Mouse (Mus musculus) hindbrain, embryonic 13.5 days (tissue): ENCODE data around the gene Klhdc4. TPM values are rescaled to one million over a fixed set of nuclear protein-coding genes. Genes with fewer than 3 reads are reported as not detected.

Source experiments
- ATAC-seq: fragments of 200-750 bp; cut with Nextera tagmentation; 2 replicates; pipeline ENCODE4 v1.8.0; 2017; ENCODE audit warnings: moderate TSS enrichment; ENCODE audit not compliant: low FRiP score
- H3K27ac ChIP-seq: fragments of 300-500 bp; sonication (generic); 2 replicates; pipeline ENCODE4 v1.5.1; 2015; ENCODE audit warnings: inconsistent platforms, mild to moderate bottlenecking, moderate library complexity
- H3K27me3 ChIP-seq: fragments of 300-500 bp; sonication (generic); 2 replicates; pipeline ENCODE4 v1.6.1; 2015; ENCODE audit warnings: mild to moderate bottlenecking, inconsistent platforms
- H3K36me3 ChIP-seq: fragments of 300-500 bp; sonication (generic); 2 replicates; pipeline ENCODE4 v1.6.1; 2015; ENCODE audit warnings: mild to moderate bottlenecking, inconsistent platforms
- H3K4me1 ChIP-seq: fragments of 300-500 bp; sonication (generic); replicated peaks from 2 replicates; pipeline ENCODE4 v1.6.1; 2015; ENCODE audit warnings: inconsistent platforms
- H3K4me2 ChIP-seq: fragments of 300-500 bp; sonication (generic); 2 replicates; pipeline ENCODE4 v1.6.1; 2015; ENCODE audit warnings: inconsistent platforms, mild to moderate bottlenecking, moderate library complexity
- H3K4me3 ChIP-seq: fragments of 300-500 bp; sonication (generic); 2 replicates; pipeline ENCODE4 v1.5.1; 2015; ENCODE audit warnings: mild to moderate bottlenecking, inconsistent platforms
- H3K9ac ChIP-seq: fragments of 300-500 bp; sonication (generic); 2 replicates; pipeline ENCODE4 v1.6.1; 2015; ENCODE audit warnings: mild to moderate bottlenecking, inconsistent platforms
- H3K9me3 ChIP-seq: fragments of 300-500 bp; sonication (generic); 2 replicates; pipeline ENCODE4 v1.6.1; 2016; ENCODE audit warnings: inconsistent platforms
- whole genome bisulfite sequencing: fragments of 180-500 bp; shearing (Covaris S2); methylation state at CpG from one replicate; pipeline ENCODE4 v1.1.7; 2015; 5-methylcytosine and 5-hydroxymethylcytosine counted together
- polyA plus RNA-seq: library from polyadenylated mRNA; unstranded; fragments of >200 nt; fragmentation: Nextera tagmentation; extraction: Ambion mirVana; gene quantifications from 2 replicates; pipeline ENCODE4 v1.2.1, GENCODE M21; 2015

Gene Klhdc4
- polyA plus RNA-seq, 1 experiment from 2014 or later = 43.5 TPM

DNA sequence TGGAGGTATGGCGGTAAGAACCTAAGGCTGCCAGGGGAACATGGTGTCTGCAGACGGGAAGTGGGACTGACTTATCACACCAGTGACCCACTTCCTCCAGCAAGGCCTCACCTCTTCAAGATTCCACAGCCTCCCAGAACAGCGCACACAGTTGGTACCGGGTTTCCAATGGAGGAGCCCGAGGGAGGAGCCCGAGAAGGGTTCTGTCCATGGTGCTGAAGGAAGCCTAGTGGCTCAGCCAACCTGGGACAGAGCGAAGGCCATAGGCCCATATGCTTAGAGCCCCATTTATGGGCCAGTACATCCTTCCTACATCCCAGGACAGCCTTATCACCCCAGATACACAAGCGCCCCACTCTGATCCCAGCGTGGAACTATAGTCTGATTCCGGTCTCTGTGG, 67.9 kb downstream of the Klhdc4 start:
- H3K9ac ChIP-seq = no peak overlapping the region
- H3K27me3 ChIP-seq = peaks cover 9% of the 10 kb centered on the region; the same call in 1 of the 2 replicates
- H3K27ac ChIP-seq = no peak overlapping the region
- 37% methylated on average over 10 of the region's 10 CpGs for WGBS
- H3K36me3 ChIP-seq = 0 out of 2 replicates have a peak, but pooled peaks cover 3% of the 10 kb centered on the region
- H3K4me2 ChIP-seq = no peak overlapping the region
- H3K4me1 ChIP-seq = peaks cover 15% of the 10 kb centered on the region
- H3K4me3 ChIP-seq = no peak overlapping the region
- ATAC-seq = no peak
- no peaks in the 10 kb centered on the region for H3K9me3 ChIP-seq

DNA sequence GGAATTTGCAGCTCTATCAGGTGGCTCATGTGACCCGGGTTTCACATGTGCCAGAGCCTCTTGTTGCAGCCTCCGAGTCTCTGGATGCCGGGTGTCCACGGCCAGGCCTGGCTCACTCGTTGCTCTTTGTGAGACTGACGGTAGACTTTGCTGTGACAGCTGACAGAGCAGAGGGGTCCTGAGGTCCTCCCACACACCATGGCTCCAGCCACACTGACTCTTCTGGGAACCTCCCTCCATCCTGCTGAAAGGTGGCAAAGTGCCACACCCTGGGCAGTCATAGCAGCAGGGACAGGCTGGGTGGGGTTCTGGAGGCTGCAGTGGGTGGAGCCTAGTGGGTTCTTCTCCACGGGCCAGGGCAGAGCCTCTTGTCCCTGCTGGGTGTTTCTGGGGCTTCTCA, 68.9 kb downstream of the Klhdc4 start:
- Histone ChIP-seq H3K27ac (no peak overlapping the region), H3K4me3 (no peak overlapping the region), H3K4me2 (no peak overlapping the region), H3K9me3 (no peaks in the 10 kb centered on the region), H3K27me3 (peaks cover 9% of the 10 kb centered on the region; the same call in 1 of the 2 replicates), H3K36me3 (0 out of 2 replicates have a peak, but pooled peaks cover 7% of the 10 kb centered on the region), H3K4me1 (peaks cover 15% of the 10 kb centered on the region), H3K9ac (no peak overlapping the region)
- no peak for ATAC-seq
- 78% methylated on average over 7 of the region's 7 CpGs for WGBS

DNA sequence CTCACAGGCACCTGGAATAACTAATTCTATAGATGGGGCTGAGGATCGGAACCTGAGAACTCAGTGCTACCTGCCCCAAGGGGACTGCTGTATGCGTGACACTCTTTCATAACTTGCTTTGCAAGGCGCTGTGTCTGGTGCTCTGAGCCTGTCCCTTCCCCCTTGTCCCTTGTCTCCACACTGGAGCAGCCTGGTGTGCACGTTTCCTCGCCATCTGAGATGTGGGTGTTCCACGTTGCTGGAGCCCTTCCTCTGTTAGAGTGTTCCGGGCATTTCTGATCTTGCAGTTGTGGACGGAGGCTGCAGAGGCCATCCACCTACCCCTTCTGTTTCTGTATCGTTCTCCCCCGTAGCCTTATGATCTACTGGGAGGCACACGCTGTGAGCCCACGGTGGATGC, 70.9 kb downstream of the Klhdc4 start:
- Histone ChIP-seq H3K4me3 (no peak overlapping the region), H3K4me1 (peaks cover 20% of the 10 kb centered on the region), H3K36me3 (peaks cover 15% of the 10 kb centered on the region), H3K4me2 (no peak overlapping the region), H3K27ac (no peak overlapping the region), H3K9ac (no peak overlapping the region), H3K27me3 (peaks cover 18% of the 10 kb centered on the region; the same call in 1 of the 2 replicates), H3K9me3 (no peaks in the 10 kb centered on the region)
- 77% methylated on average over 12 of the region's 12 CpGs for WGBS
- no peak for ATAC-seq

DNA sequence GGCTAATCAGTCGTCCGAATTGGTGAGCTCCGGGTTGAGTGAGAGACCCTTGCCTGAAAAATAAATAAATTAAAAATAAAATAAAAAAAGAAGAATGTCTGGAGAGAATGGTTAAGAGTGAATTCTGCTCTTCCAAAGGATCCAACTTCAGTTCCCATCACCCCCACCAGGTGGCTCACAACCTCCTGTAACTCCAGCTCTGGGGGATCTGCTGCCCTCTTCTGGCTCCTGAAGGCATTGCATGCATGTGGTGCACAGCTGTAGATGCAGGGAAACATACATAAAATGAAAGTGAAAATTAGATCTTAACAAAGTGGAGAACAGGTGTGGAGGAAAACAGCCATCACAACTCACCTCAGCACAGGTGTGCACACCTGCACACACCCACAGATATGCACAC, 78.0 kb downstream of the Klhdc4 start:
- Histone ChIP-seq H3K36me3 (peaks cover 24% of the 10 kb centered on the region), H3K27ac (no peak overlapping the region), H3K4me3 (no peak overlapping the region), H3K27me3 (peaks cover 25% of the 10 kb centered on the region; the same call in 1 of the 2 replicates), H3K4me1 (peaks cover 8% of the 10 kb centered on the region), H3K4me2 (no peak overlapping the region), H3K9me3 (0 out of 2 replicates have a peak, but pooled peaks cover 3% of the 10 kb centered on the region), H3K9ac (no peak overlapping the region)
- no peak for ATAC-seq
- 30% methylated on average over 3 of the region's 3 CpGs for WGBS

DNA sequence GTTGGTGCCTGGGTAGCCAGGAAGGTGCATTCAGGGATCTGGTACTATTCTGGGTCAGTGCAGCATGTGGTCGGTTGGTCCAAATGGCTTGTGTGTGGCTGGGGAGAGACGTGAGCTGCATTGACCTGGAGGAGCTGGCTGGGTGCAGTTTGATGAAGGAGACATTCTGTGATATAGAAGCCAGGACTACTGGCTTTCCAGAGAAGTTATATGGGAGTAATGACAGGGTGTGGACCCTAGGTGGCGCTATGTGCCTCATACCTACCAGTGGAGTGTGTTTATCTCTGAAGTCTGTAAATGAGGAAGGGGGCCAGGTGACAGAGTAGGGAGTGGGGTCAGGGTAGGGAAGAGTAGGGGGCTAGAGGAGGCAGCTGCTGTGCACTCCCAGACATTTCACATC, 78.9 kb downstream of the Klhdc4 start:
- Histone ChIP-seq H3K4me2 (no peak overlapping the region), H3K27me3 (peaks cover 25% of the 10 kb centered on the region; the same call in 1 of the 2 replicates), H3K4me3 (no peak overlapping the region), H3K36me3 (peaks cover 21% of the 10 kb centered on the region), H3K27ac (no peak overlapping the region), H3K4me1 (peaks cover 8% of the 10 kb centered on the region), H3K9me3 (0 out of 2 replicates have a peak, but pooled peaks cover 3% of the 10 kb centered on the region), H3K9ac (no peak overlapping the region)
- WGBS = 46% methylated on average over 3 of the region's 3 CpGs
- ATAC-seq = no peak

DNA sequence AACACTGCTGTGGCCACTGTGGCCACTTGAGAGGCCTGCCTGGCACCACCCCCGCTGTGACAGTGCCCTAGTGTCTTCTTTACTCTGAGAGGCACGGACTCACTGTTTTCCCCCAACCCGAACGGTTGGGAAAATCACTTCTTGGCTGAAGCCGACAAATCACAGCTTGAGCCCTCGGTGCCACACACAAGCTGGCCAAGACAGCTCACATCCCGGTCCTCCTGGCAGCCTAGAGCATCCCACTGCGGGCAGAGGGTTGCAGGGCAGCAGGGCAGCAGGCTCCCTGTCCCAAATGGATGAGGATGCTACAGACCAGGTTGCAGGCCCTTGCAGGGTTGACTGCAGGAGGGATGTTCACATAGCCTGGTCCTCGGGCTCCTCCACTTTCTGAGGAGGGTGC, 79.9 kb downstream of the Klhdc4 start:
- 76% methylated on average over 9 of the region's 9 CpGs for WGBS
- H3K9me3 ChIP-seq = 0 out of 2 replicates have a peak, but pooled peaks cover 3% of the 10 kb centered on the region
- H3K27me3 ChIP-seq = peaks cover 25% of the 10 kb centered on the region; the same call in 1 of the 2 replicates
- no peak overlapping the region for H3K9ac ChIP-seq
- no peak for ATAC-seq
- no peak overlapping the region for H3K27ac ChIP-seq
- no peak overlapping the region for H3K4me2 ChIP-seq
- no peak overlapping the region for H3K4me3 ChIP-seq
- H3K36me3 ChIP-seq = peaks cover 21% of the 10 kb centered on the region
- H3K4me1 ChIP-seq = no peaks in the 10 kb centered on the region

Other genes with a start within 250 kb of the Klhdc4 start
- 372 and 374 TPM in 2 replicates for gene Map1lc3b, start 239.2 kb downstream of the Klhdc4 start, polyA plus RNA-seq
- gene Zcchc14, start 176.7 kb downstream of the Klhdc4 start, polyA plus RNA-seq = 27.5 and 28.3 TPM in 2 replicates
- 87.0 and 90.0 TPM in 2 replicates for gene Jph3, start 99.9 kb downstream of the Klhdc4 start, polyA plus RNA-seq
- 37.9 and 39.7 TPM in 2 replicates for gene Slc7a5, start 78.1 kb upstream of the Klhdc4 start, polyA plus RNA-seq
- gene Car5a, start 115.3 kb upstream of the Klhdc4 start, polyA plus RNA-seq = 0.19 and 0.43 TPM in 2 replicates
- 50.3 and 59.0 TPM in 2 replicates for gene Banp, start 120.2 kb upstream of the Klhdc4 start, polyA plus RNA-seq